Mouse (Mus musculus) kidney, embryonic 16.5 days (tissue): ENCODE results near the gene Rbks. TPM values are rescaled to one million over a fixed set of nuclear protein-coding genes. Genes with fewer than 3 reads are reported as not detected.

Experiments used
- ATAC-seq: fragments of 200-750 bp; cut with Nextera tagmentation; 2 replicates; pipeline ENCODE4 v1.8.0; 2017; ENCODE audit warnings: moderate TSS enrichment; ENCODE audit not compliant: low FRiP score, low TSS enrichment
- H3K27ac ChIP-seq: fragments of 300-500 bp; sonication (generic); 2 replicates; pipeline ENCODE4 v1.5.1; 2014; ENCODE audit warnings: low read length
- H3K27me3 ChIP-seq: fragments of 300-500 bp; sonication (generic); 2 replicates; pipeline ENCODE4 v1.6.1; 2014; ENCODE audit warnings: low read length, control low read depth, mixed read lengths; ENCODE audit not compliant: insufficient read depth
- H3K36me3 ChIP-seq: fragments of 300-500 bp; sonication (generic); 2 replicates; pipeline ENCODE4 v1.6.1; 2014; ENCODE audit warnings: low read length, control low read depth, mixed read lengths; ENCODE audit not compliant: insufficient read depth
- H3K4me1 ChIP-seq: fragments of 300-500 bp; sonication (generic); 2 replicates; pipeline ENCODE4 v1.6.1; 2014; ENCODE audit warnings: low read length, control low read depth, mixed read lengths; ENCODE audit not compliant: insufficient read depth
- H3K4me2 ChIP-seq: fragments of 300-500 bp; sonication (generic); replicated peaks from 2 replicates; pipeline ENCODE4 v1.6.1; 2014; ENCODE audit warnings: low read depth, low read length
- H3K4me3 ChIP-seq: fragments of 300-500 bp; sonication (generic); 2 replicates; pipeline ENCODE4 v1.5.1; 2014; ENCODE audit warnings: mild to moderate bottlenecking, low read length
- H3K9ac ChIP-seq: fragments of 300-500 bp; sonication (generic); replicated peaks from 2 replicates; pipeline ENCODE4 v1.6.1; 2014; ENCODE audit warnings: low read length
- H3K9me3 ChIP-seq: fragments of 300-500 bp; sonication (generic); 2 replicates; pipeline ENCODE4 v1.6.1; 2016; ENCODE audit warnings: low read length, control low read depth
- WGBS: fragments of 180-500 bp; shearing (Covaris S2); extraction: QIAGEN DNeasy Blood & Tissue Kit; methylation state at CpG from one replicate; pipeline ENCODE4 v1.1.7; 2014; 5-methylcytosine and 5-hydroxymethylcytosine counted together
- polyA plus RNA-seq: library from polyadenylated mRNA; unstranded; fragments of >200 nt; fragmentation: Nextera tagmentation; extraction: Ambion mirVana; gene quantifications from 2 replicates; pipeline ENCODE4 v1.2.1, GENCODE M21; 2015

The Rbks gene
- 4.6 and 5.8 TPM in 2 replicates for polyA plus RNA-seq

DNA sequence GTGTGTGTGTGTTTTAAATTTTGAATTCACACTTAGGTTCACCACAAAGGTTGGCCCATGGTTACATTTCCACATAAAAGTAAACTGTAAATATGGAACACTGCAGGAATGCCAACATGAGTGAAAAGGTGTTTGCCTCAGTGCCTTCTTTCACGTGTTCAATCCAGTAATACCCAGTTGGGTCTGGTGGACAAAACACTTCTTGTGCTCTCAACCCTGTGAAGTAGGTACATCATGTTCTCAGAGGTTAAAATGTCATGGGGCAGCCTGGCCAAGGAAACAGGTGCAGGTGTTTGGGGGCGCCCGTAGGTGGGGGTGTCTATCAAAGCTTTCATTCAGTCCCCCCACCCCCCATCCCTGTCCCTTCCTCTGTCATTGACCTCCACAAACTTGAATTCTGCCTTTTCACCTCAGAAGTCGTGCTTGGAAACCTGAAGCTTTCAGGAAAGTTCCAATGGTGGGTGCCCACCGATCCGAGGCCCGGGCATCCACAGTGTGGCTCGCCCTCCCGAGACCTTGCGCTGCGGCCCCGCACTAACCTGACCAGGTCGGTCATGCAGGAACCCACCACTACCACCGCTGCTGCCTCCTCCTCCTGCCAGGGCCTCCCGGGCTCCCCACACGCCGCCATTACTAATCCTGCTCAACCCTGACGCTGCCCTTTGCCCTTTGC is at the start of gene Rbks:
Gene Rbks (minus strand): TSS at position 657 of the 673 bp plus-strand sequence.
- H3K9ac ChIP-seq: peak within 1 kb of the TSS; percentile 68
- H3K27ac ChIP-seq: peak within 1 kb of the TSS; percentile 95
- 5% methylated on average over 18 of the region's 18 CpGs for WGBS
- H3K4me1 ChIP-seq: peaks cover 18% of the 10 kb centered on the region
- no peaks in the 10 kb centered on the region for H3K27me3 ChIP-seq
- peak within 1 kb of the TSS; percentile 55 for H3K4me3 ChIP-seq
- peak within 1 kb of the TSS; percentile 67 for H3K4me2 ChIP-seq
- no peaks in the 10 kb centered on the region; the same call in 1 of the 2 replicates for H3K36me3 ChIP-seq
- ATAC-seq: 0 out of 2 replicates have a peak, but pooled peaks have one; percentile 4
- no peaks in the 10 kb centered on the region for H3K9me3 ChIP-seq

DNA sequence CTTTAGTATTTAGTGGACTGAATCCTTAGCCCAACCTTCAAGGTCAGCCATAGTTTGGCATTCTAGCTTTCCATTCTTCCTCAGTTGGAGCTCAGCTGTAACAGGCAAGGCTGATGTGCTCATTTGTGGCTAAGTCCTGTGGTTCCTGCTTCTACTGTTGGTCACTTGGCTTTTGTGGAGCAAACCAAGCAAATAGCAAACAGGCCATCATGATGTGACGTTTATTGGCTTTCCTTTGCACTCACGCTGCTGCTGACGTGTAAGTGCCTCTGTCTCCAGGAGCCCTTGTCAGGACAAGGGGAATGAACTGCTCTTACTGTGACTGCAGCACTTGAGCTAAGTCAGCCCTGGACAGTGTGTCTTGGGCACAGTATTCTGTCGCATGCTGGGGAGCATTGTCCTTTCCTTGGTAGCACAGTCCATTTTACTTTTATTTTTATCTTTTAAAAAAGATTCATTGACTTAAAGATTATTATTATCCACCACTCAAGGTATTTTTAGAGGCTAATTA is 45.1 kb upstream of the Rbks start:
- ATAC-seq: no peak
- no peaks in the 10 kb centered on the region for H3K4me1 ChIP-seq
- H3K27me3 ChIP-seq: no peaks in the 10 kb centered on the region
- no peaks in the 10 kb centered on the region for H3K36me3 ChIP-seq
- no peak overlapping the region for H3K4me2 ChIP-seq
- H3K4me3 ChIP-seq: no peak overlapping the region
- H3K9ac ChIP-seq: no peak overlapping the region
- no peaks in the 10 kb centered on the region for H3K9me3 ChIP-seq
- H3K27ac ChIP-seq: no peak overlapping the region
- WGBS: 63% methylated on average over 4 of the region's 4 CpGs

DNA sequence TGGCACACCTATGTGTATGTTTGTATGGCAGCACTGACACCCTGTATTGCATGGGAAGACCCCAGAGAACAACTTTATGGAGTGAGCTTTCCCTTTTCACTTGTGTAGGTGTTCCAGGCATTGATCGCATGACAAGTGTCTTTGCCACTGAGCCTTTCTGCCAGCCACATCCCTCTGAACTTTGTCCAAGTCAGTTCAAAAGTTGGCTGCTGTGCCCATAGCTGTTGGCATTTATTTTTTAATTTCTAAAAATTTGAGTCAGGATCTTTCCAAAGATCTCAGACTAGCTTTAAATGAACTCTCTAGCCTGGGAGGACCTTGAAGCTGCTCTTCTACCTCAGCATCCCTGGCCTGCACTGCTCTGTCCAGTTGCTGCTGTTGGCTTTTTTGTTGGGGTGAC is 44.5 kb upstream of the Rbks start:
- no peaks in the 10 kb centered on the region for H3K27me3 ChIP-seq
- WGBS: 92% methylated on average over 1 of the region's 1 CpGs
- no peaks in the 10 kb centered on the region for H3K36me3 ChIP-seq
- no peak overlapping the region for H3K27ac ChIP-seq
- no peak overlapping the region for H3K4me2 ChIP-seq
- ATAC-seq: no peak
- H3K9ac ChIP-seq: no peak overlapping the region
- H3K4me1 ChIP-seq: no peaks in the 10 kb centered on the region
- H3K9me3 ChIP-seq: no peaks in the 10 kb centered on the region
- no peak overlapping the region for H3K4me3 ChIP-seq

DNA sequence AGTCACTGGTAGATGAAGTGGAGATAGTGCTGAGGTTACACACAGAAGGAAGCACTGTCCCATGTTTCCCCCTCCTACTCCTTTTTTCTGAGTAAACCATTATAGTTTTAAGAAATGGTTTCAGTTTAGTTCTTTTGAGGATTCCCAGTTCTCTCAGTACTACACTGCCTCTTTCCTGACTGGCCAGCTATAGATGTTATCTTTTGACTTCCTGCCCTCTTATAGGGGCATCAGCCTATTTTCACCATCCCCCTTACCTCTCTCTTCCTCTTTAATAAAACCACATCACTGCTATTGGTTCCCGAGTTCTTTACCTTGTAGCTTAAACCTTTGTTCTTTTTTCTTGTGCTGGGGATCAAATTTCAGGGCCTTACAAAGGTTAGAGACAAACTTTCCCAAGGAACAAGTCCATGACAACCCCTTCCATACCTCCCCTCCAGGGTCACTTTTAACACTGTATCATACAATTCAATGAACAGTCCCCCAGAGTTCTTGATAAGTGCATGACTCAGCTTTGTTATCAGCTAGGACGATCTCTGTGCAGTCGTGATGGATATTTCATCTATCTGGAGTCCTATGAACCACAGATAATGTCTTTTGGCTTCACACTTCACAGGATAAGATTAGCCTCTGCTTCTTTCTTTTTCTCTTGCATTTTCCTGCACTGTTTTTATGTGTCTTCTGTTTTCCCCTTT is 35.4 kb upstream of the Rbks start:
- peak overlapping the region; percentile 69 for H3K27ac ChIP-seq
- 26% methylated on average over 3 of the region's 3 CpGs for WGBS
- no peaks in the 10 kb centered on the region for H3K27me3 ChIP-seq
- H3K4me2 ChIP-seq: no peak overlapping the region
- peaks cover 18% of the 10 kb centered on the region; the same call in 1 of the 2 replicates for H3K4me1 ChIP-seq
- no peak for ATAC-seq
- H3K4me3 ChIP-seq: no peak overlapping the region
- 0 out of 2 replicates have a peak, but pooled peaks cover 3% of the 10 kb centered on the region for H3K36me3 ChIP-seq
- H3K9me3 ChIP-seq: no peaks in the 10 kb centered on the region
- no peak overlapping the region for H3K9ac ChIP-seq

DNA sequence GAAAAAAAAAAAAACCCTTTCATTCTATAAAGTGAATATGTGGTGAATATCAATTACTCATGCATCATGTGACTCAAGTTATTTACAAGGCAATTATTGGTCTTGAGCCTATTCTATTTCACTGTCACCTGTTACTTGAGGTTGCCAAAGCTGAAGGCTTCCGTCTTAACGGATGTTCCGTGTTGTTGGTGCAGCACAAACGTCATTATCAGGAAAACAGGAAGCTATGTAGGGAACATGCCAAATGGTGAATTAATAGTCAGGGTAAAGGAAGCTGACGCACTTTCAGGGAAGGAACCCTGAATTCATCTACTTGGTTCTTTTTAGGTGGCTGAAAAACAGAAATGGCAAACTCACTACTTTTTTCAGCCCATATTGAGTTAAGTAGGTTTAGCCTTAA is 30.0 kb upstream of the Rbks start:
- WGBS: 65% methylated on average over 5 of the region's 5 CpGs
- H3K9me3 ChIP-seq: no peaks in the 10 kb centered on the region
- H3K4me3 ChIP-seq: no peak overlapping the region
- peaks cover 12% of the 10 kb centered on the region; the same call in 1 of the 2 replicates for H3K4me1 ChIP-seq
- H3K9ac ChIP-seq: no peak overlapping the region
- no peak overlapping the region for H3K4me2 ChIP-seq
- no peak overlapping the region for H3K27ac ChIP-seq
- H3K36me3 ChIP-seq: no peaks in the 10 kb centered on the region
- no peak for ATAC-seq
- H3K27me3 ChIP-seq: no peaks in the 10 kb centered on the region

DNA sequence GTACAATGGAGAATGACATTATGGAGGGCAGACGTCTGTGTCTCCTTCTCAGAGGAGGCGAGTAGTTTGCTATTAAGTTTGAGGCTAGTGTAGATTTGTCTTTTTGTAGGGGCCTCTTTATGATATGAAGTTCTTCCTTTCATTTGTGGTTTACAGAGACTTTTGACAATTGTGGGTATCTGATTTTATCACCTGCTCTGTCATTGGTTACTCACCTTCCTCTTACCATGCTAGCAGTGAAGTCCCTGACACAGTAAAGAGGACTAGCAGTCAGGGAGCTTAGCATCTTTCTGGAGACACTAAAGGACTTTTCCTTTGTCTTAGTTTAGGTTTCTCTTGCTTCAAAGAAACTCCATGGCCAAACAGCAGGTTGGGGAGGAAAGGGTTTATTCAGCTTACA is 28.5 kb upstream of the Rbks start:
- WGBS: 88% methylated on average over 2 of the region's 2 CpGs
- Histone ChIP-seq H3K4me2 (no peak overlapping the region), H3K9me3 (no peaks in the 10 kb centered on the region), H3K27ac (no peak overlapping the region), H3K9ac (no peak overlapping the region), H3K4me3 (no peak overlapping the region), H3K4me1 (peaks cover 7% of the 10 kb centered on the region; the same call in 1 of the 2 replicates), H3K27me3 (no peaks in the 10 kb centered on the region), H3K36me3 (no peaks in the 10 kb centered on the region)
- no peak for ATAC-seq

DNA sequence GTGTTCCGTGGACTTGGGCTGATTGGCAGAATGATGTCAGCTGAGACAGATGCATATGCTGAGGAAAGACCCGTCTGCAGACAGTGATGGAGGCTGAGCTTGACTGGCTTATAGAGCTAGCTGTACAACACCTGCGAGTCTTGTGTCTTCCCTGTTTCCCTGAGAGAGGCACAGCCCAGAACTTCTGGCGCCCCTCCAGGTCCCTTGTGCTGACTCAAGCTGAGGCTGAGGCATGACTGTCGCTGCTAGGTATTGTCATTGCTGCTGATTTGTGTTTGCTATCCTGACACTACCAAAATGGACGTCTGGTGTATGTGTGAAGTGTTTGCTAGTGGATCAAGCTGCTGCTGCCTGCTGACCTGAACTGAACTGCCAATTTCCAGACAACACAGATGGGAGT is 27.1 kb upstream of the Rbks start:
- Histone ChIP-seq H3K4me1 (no peaks in the 10 kb centered on the region), H3K36me3 (no peaks in the 10 kb centered on the region), H3K27me3 (no peaks in the 10 kb centered on the region), H3K9me3 (no peaks in the 10 kb centered on the region), H3K27ac (no peak overlapping the region), H3K9ac (no peak overlapping the region), H3K4me3 (no peak overlapping the region), H3K4me2 (no peak overlapping the region)
- ATAC-seq: no peak
- 66% methylated on average over 6 of the region's 6 CpGs for WGBS

DNA sequence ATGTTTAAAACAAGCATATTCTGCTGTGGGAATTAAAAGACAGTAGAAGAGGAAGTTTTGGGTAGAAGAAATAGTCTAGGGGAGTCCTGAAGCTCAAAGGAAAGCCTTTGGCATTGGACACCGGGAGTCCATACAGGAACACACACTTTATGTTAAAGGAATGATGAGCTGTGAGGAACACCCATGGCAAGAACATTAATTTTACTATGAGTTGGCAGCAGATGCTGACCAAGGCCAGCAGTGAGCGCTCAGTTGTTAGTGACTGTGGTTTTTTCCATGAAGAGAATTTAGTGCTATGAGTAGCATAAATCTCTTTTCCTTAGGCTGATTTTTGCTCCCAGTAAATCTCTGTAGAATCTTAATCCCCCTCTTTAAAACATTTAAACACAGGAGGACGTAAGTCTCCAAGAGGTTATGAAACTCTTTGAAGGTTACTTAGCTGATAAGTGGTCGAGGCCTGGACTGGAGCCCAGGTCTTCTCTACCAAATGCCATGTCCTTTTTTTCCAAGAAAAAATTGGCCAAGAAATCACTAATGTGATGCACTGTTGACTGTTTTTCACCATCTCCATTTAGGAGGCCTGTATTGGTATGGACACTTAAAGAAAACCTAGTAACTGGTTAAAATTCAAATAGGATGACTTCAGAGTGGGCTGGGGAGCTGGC is 18.2 kb upstream of the Rbks start:
- Histone ChIP-seq H3K4me2 (no peak overlapping the region), H3K36me3 (no peaks in the 10 kb centered on the region), H3K4me1 (peaks cover 18% of the 10 kb centered on the region; the same call in 1 of the 2 replicates), H3K9me3 (no peaks in the 10 kb centered on the region), H3K27me3 (no peaks in the 10 kb centered on the region), H3K9ac (no peak overlapping the region), H3K27ac (peak overlapping the region; percentile 66; the same call in 1 of the 2 replicates), H3K4me3 (no peak overlapping the region)
- ATAC-seq: no peak
- 58% methylated on average over 4 of the region's 4 CpGs for WGBS

DNA sequence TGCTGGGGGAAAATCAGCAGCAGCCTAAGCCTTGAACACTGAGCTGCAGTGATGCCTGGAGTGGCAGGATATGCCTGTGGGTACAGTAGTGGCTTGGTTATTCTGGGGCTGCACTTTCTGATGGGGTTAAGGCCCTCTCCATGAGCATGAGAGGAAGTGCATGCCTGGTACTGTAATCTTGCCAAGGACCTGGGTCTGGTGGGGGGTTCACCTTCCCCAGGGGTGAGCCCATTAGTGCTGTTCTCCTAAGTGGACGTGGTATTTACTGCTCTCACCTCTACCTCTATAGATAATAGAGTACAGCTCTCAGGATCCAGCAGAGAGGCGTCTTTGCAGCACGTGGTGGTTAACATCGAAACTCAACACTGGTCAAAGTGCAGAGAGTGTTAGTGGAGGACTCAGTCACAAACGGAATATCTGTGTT is 16.4 kb upstream of the Rbks start:
- Histone ChIP-seq H3K4me2 (no peak overlapping the region), H3K27ac (peak overlapping the region; percentile 90), H3K9me3 (no peaks in the 10 kb centered on the region), H3K36me3 (no peaks in the 10 kb centered on the region), H3K4me1 (peaks cover 13% of the 10 kb centered on the region; the same call in 1 of the 2 replicates), H3K9ac (no peak overlapping the region), H3K4me3 (no peak overlapping the region), H3K27me3 (no peaks in the 10 kb centered on the region)
- 49% methylated on average over 5 of the region's 5 CpGs for WGBS
- ATAC-seq: no peak
